Mouse (Mus musculus) midbrain, embryonic 10.5 days (tissue): Measurements from ENCODE around the gene Ttyh2. TPM values are rescaled to one million over a fixed set of nuclear protein-coding genes. Genes with fewer than 3 reads are reported as not detected.

Experiments used
- polyA plus RNA-seq: library from polyadenylated mRNA; unstranded; fragments of >200 nt; fragmentation: Nextera tagmentation; extraction: Ambion mirVana; gene quantifications from 2 replicates; pipeline ENCODE4 v1.2.1, GENCODE M21; 2016

Ttyh2 gene
- polyA plus RNA-seq, 1 experiment from 2014 or later: 9.6 TPM

Other genes with a start within 250 kb of the Ttyh2 start
- 851 and 1,060 TPM in 2 replicates for gene Rpl38, start 6.9 kb upstream of the Ttyh2 start, polyA plus RNA-seq
- gene Dnaic2, start 52.0 kb downstream of the Ttyh2 start, polyA plus RNA-seq: 2.1 and 2.2 TPM in 2 replicates
- 1.1 and 1.7 TPM in 2 replicates for gene Kif19a, start 90.0 kb downstream of the Ttyh2 start, polyA plus RNA-seq
- 57.3 and 69.1 TPM in 2 replicates for gene Btbd17, start 120.5 kb downstream of the Ttyh2 start, polyA plus RNA-seq
- gene Gpr142, start 123.5 kb downstream of the Ttyh2 start, polyA plus RNA-seq: 0.27 and 0.36 TPM in 2 replicates
- 19.0 TPM in 2 replicates for gene Gprc5c, start 175.7 kb downstream of the Ttyh2 start, polyA plus RNA-seq
- gene Cd300a, start 214.6 kb downstream of the Ttyh2 start, polyA plus RNA-seq: 0.58 and 0.93 TPM in 2 replicates